Mouse (Mus musculus) forebrain, embryonic 16.5 days (tissue): ENCODE measurements around the gene Rassf3. TPM values are rescaled to one million over a fixed set of nuclear protein-coding genes. Genes with fewer than 3 reads are reported as not detected.

Experiments
- ATAC-seq: fragments of 200-750 bp; cut with Nextera tagmentation; 2 replicates; pipeline ENCODE4 v1.8.0; 2017; ENCODE audit warnings: mild to moderate bottlenecking, moderate library complexity
- H3K27ac ChIP-seq: fragments of 300-500 bp; sonication (generic); 2 replicates; pipeline ENCODE4 v1.5.1; 2014; ENCODE audit warnings: low read length, control low read depth
- H3K27me3 ChIP-seq: fragments of 300-500 bp; sonication (generic); replicated peaks from 2 replicates; pipeline ENCODE4 v1.6.1; 2014; ENCODE audit warnings: low read length; ENCODE audit not compliant: control insufficient read depth, insufficient read depth
- H3K36me3 ChIP-seq: fragments of 300-500 bp; sonication (generic); 2 replicates; pipeline ENCODE4 v1.6.1; 2014; ENCODE audit not compliant: control insufficient read depth, insufficient read depth
- H3K4me1 ChIP-seq: fragments of 300-500 bp; sonication (generic); replicated peaks from 2 replicates; pipeline ENCODE4 v1.6.1; 2014; ENCODE audit warnings: low read length; ENCODE audit not compliant: control insufficient read depth, insufficient read depth
- H3K4me2 ChIP-seq: fragments of 300-500 bp; sonication (generic); 2 replicates; pipeline ENCODE4 v1.6.1; 2014; ENCODE audit warnings: mild to moderate bottlenecking, low read length, control low read depth
- H3K4me3 ChIP-seq: fragments of 300-500 bp; sonication (generic); replicated peaks from 2 replicates; pipeline ENCODE4 v1.5.1; 2014; ENCODE audit warnings: mild to moderate bottlenecking, low read length, control low read depth
- H3K9ac ChIP-seq: fragments of 300-500 bp; sonication (generic); replicated peaks from 2 replicates; pipeline ENCODE4 v1.6.1; 2014; ENCODE audit warnings: low read depth, low read length, control low read depth
- H3K9me3 ChIP-seq: fragments of 300-500 bp; sonication (generic); 2 replicates; pipeline ENCODE4 v1.6.1; 2016; ENCODE audit warnings: low read length; ENCODE audit not compliant: control insufficient read depth
- WGBS: fragments of 180-500 bp; shearing (Covaris S2); extraction: QIAGEN DNeasy Blood & Tissue Kit; methylation state at CpG from one replicate; pipeline ENCODE4 v1.1.7; 2014; 5-methylcytosine and 5-hydroxymethylcytosine counted together
- polyA plus RNA-seq: library from polyadenylated mRNA; unstranded; fragments of >200 nt; fragmentation: Nextera tagmentation; extraction: Ambion mirVana; gene quantifications from 2 replicates; pipeline ENCODE4 v1.2.1, GENCODE M21; 2015

Rassf3 gene
- polyA plus RNA-seq: 4.1 and 5.3 TPM in 2 replicates

DNA sequence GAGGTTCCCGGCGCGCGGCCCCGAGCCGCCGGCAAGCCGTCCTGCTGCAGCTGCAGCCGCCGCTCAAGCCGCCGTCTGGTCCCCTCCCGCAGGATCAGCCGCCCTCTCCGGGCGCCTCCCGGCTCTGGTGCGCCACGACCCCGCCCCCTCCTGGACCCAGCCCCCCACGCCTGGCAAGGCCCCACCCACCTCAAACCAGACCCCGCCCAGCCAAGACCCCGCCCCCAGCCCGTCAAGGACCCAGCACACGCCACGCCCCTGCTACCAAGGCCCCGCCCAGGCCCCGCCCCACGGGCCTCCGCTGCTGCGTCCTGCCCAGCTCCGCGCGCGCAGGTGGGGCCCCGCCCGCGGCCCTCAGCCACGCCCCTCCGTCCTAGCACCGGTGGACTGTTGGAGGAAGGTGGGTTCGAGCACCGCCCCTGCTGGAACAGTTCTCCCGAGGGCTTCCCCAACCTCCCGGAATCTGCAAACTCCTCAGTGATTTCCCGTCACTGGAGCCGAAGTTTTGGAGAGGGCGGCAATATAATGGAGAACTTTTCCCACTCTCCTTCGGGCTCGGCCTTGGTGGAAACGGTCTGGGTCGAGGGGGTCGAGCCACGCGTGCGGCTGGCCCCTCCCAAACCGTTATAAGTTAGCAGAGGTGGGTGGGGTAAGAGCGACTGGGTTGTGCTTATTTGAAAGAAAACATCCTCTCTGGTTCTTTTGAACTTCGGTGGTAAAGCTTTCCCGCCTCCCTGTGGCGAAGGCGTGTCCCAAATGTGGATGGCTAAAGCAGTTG, at the start of gene Rassf3:
TSS of gene Rassf3 (minus strand) at position 158 of the 778 bp plus-strand sequence.
- H3K4me3 ChIP-seq: peak within 1 kb of the TSS; percentile 62
- H3K9ac ChIP-seq: peak within 1 kb of the TSS; percentile 64
- peaks cover 28% of the 10 kb centered on the region for H3K4me1 ChIP-seq
- no peak within 1 kb of the TSS; the same call in 1 of the 2 replicates for H3K27ac ChIP-seq
- H3K36me3 ChIP-seq: no peaks in the 10 kb centered on the region
- peak within 1 kb of the TSS; percentile 99 for H3K4me2 ChIP-seq
- H3K27me3 ChIP-seq: peaks cover 11% of the 10 kb centered on the region
- no peaks in the 10 kb centered on the region for H3K9me3 ChIP-seq
- ATAC-seq: peak; percentile 87
- under 1% methylated on average over 51 of the region's 62 CpGs for WGBS

DNA sequence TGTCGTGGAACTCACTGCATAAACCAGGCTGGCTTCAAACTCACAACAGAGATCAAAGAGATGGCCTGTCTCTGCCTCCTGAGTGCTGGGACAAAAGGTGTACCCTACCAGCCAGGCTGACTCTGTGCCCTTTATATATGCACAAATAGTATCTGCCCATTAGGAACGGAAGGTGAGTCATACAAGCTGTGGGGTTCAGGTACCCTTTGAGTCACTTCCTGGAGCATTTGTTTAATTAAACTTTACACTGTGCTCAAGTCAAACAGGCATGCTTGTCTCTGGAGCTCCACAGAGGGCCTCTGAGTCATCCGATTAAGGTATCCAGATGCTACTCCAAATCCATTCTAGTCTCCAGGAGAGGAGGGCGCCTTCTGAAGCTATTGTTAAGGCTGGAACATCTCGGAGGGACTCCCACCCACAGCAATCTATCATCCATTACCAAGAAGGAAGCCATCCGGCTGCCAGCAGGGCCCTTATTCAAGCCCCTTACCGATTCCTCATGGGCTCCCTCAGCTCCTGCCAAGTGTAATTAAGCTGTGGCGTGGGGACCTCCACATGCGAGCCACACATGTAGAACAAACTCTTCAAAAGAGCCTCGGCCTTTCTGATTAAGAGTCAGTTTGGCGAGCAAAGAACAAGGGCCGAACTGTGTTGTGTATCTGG, 44.9 kb upstream of the Rassf3 start:
- H3K27me3 ChIP-seq: no peaks in the 10 kb centered on the region
- ATAC-seq: no peak

DNA sequence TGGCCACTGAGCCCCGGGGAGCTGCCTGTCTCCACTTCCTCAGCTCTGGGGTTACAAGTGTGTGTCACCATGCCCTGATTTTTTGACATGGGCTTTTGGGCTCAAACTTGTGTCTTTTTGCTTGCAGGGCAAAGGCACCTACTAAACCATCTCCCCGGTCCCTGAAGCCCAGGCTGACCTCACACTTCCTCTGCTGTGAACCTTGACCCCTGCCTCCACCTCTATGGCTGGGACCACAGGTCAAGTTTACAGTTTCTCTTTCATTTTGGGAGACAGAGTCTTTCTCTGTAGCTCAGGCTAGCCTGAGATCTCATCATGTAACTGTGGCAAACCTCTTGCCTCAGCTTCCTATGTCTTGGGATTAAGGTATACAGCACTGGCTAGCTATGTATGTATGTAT, 43.6 kb upstream of the Rassf3 start:
- Histone ChIP-seq H3K36me3 (no peaks in the 10 kb centered on the region), H3K9me3 (no peaks in the 10 kb centered on the region), H3K27ac (no peak overlapping the region), H3K4me1 (no peaks in the 10 kb centered on the region; the same call in 1 of the 2 replicates), H3K4me2 (no peak overlapping the region), H3K4me3 (no peak overlapping the region), H3K9ac (no peak overlapping the region), H3K27me3 (no peaks in the 10 kb centered on the region)
- no peak for ATAC-seq
- 64% methylated on average over 2 of the region's 2 CpGs for WGBS

More for the DNA sequence above, 44.9 kb upstream of the Rassf3 start:
- Histone ChIP-seq H3K4me2 (no peak overlapping the region), H3K4me3 (no peak overlapping the region), H3K9ac (no peak overlapping the region), H3K9me3 (no peaks in the 10 kb centered on the region), H3K4me1 (no peaks in the 10 kb centered on the region; the same call in 1 of the 2 replicates), H3K36me3 (no peaks in the 10 kb centered on the region), H3K27ac (no peak overlapping the region)
- 22% methylated on average over 12 of the region's 12 CpGs for WGBS

GRCm38 (mm10) chr10:121516008-121516600, 40.0 kb upstream of the Rassf3 start:
- Histone ChIP-seq H3K4me1 (no peaks in the 10 kb centered on the region; the same call in 1 of the 2 replicates), H3K9me3 (no peaks in the 10 kb centered on the region), H3K9ac (no peak overlapping the region), H3K36me3 (no peaks in the 10 kb centered on the region), H3K27me3 (no peaks in the 10 kb centered on the region), H3K4me3 (no peak overlapping the region), H3K27ac (no peak overlapping the region), H3K4me2 (no peak overlapping the region)
- 30% methylated on average over 18 of the region's 18 CpGs for WGBS
- ATAC-seq: peak; percentile 47; the same call in 1 of the 2 replicates

- Histone ChIP-seq H3K27me3 (no peaks in the 10 kb centered on the region), H3K36me3 (no peaks in the 10 kb centered on the region), H3K9me3 (no peaks in the 10 kb centered on the region), H3K9ac (no peak overlapping the region), H3K4me1 (peaks cover 16% of the 10 kb centered on the region), H3K4me2 (no peak overlapping the region), H3K27ac (no peak overlapping the region), H3K4me3 (no peak overlapping the region)
- WGBS: 43% methylated on average over 24 of the region's 24 CpGs
- no peak for ATAC-seq
Observed at GRCm38 (mm10) chr10:121509751-121510643, 33.9 kb upstream of the Rassf3 start.

GRCm38 (mm10) chr10:121507755-121508544, 31.8 kb upstream of the Rassf3 start:
- no peak for ATAC-seq
- Histone ChIP-seq H3K27ac (no peak overlapping the region), H3K9ac (no peak overlapping the region), H3K27me3 (no peaks in the 10 kb centered on the region), H3K36me3 (no peaks in the 10 kb centered on the region), H3K4me2 (no peak overlapping the region), H3K9me3 (no peaks in the 10 kb centered on the region), H3K4me1 (peaks cover 21% of the 10 kb centered on the region), H3K4me3 (no peak overlapping the region)
- 91% methylated on average over 16 of the region's 16 CpGs for WGBS

GRCm38 (mm10) chr10:121506731-121507583, 30.8 kb upstream of the Rassf3 start:
- ATAC-seq: no peak
- Histone ChIP-seq H3K4me3 (no peak overlapping the region), H3K9me3 (no peaks in the 10 kb centered on the region), H3K27me3 (no peaks in the 10 kb centered on the region), H3K9ac (no peak overlapping the region), H3K4me1 (peaks cover 21% of the 10 kb centered on the region), H3K27ac (peak overlapping the region; percentile 55), H3K4me2 (no peak overlapping the region), H3K36me3 (no peaks in the 10 kb centered on the region)
- 54% methylated on average over 29 of the region's 29 CpGs for WGBS

GRCm38 (mm10) chr10:121505929-121506328, 29.8 kb upstream of the Rassf3 start:
- Histone ChIP-seq H3K4me2 (peak overlapping the region; percentile 57), H3K9me3 (no peaks in the 10 kb centered on the region), H3K27me3 (no peaks in the 10 kb centered on the region), H3K4me3 (no peak overlapping the region; the same call in 1 of the 2 replicates), H3K27ac (peak overlapping the region; percentile 80), H3K9ac (no peak overlapping the region), H3K4me1 (peaks cover 27% of the 10 kb centered on the region), H3K36me3 (no peaks in the 10 kb centered on the region)
- 55% methylated on average over 7 of the region's 7 CpGs for WGBS
- ATAC-seq: no peak
